Mouse (Mus musculus) gastrocnemius, adult 18-20 months (tissue): Measurements from ENCODE around the gene Lnx2. TPM values are rescaled to one million over a fixed set of nuclear protein-coding genes. Genes with fewer than 3 reads are reported as not detected.

Experiments
- DNase-seq: peaks from one replicate; pipeline ENCODE4 v3.0.0; 2021; ENCODE audit warnings: low spot score
- total RNA-seq, 2 experiments: library from RNA; stranded (reverse); gene quantifications; 2 replicates each; pipeline ENCODE4 v1.2.3; 2021

Lnx2 gene
- total RNA-seq, 2 experiments from 2014 or later, result 2.2 to 2.5 TPM

- DNase-seq, result peak; percentile 88
These were observed 1.1 kb upstream of the Lnx2 start for GRCm38 (mm10) chr5:147077305-147078034.

- no peak for DNase-seq
These were observed 396 bp upstream of the Lnx2 start, which contains the start of gene Polr1d for GRCm38 (mm10) chr5:147076799-147077165. TSS of gene Polr1d (plus strand) at chr5:147077050.

- DNase-seq, result peak; percentile 37
These were observed 1.0 kb downstream of the Lnx2 start for GRCm38 (mm10) chr5:147075103-147076025.

- no peak for DNase-seq
These were observed 2.6 kb downstream of the Lnx2 start for GRCm38 (mm10) chr5:147073805-147074204.

GRCm38 (mm10) chr5:147071886-147072285 is 4.5 kb downstream of the Lnx2 start:
- no peak for DNase-seq

GRCm38 (mm10) chr5:147070791-147071516 is 5.4 kb downstream of the Lnx2 start:
- DNase-seq, result no peak

GRCm38 (mm10) chr5:147068876-147069275 is 7.5 kb downstream of the Lnx2 start:
- DNase-seq, result no peak

GRCm38 (mm10) chr5:147066965-147067364 is 9.4 kb downstream of the Lnx2 start:
- no peak for DNase-seq

GRCm38 (mm10) chr5:147066129-147066528 is 10.3 kb downstream of the Lnx2 start:
- no peak for DNase-seq

GRCm38 (mm10) chr5:147063215-147063661 is 13.1 kb downstream of the Lnx2 start:
- no peak for DNase-seq

GRCm38 (mm10) chr5:147060024-147060423 is 16.4 kb downstream of the Lnx2 start:
- DNase-seq, result no peak

GRCm38 (mm10) chr5:147059319-147059718 is 17.1 kb downstream of the Lnx2 start:
- no peak for DNase-seq

- DNase-seq, result no peak
These were observed 17.7 kb downstream of the Lnx2 start for GRCm38 (mm10) chr5:147058661-147059060.

GRCm38 (mm10) chr5:147057626-147058414 is 18.6 kb downstream of the Lnx2 start:
- DNase-seq, result no peak

- DNase-seq, result no peak
These were observed 19.6 kb downstream of the Lnx2 start for GRCm38 (mm10) chr5:147056712-147057290.

GRCm38 (mm10) chr5:147055572-147056245 is 20.7 kb downstream of the Lnx2 start:
- DNase-seq, result no peak

GRCm38 (mm10) chr5:147054747-147055270 is 21.6 kb downstream of the Lnx2 start:
- no peak for DNase-seq

- no peak for DNase-seq
These were observed 22.1 kb downstream of the Lnx2 start for GRCm38 (mm10) chr5:147054328-147054727.

GRCm38 (mm10) chr5:147053481-147053880 is 22.9 kb downstream of the Lnx2 start:
- no peak for DNase-seq

- no peak for DNase-seq
These were observed 23.3 kb downstream of the Lnx2 start for GRCm38 (mm10) chr5:147053071-147053470.
